Mouse (Mus musculus): ENCODE measurements at regions not wholly inside any gene's neighbourhood (a gene's known extent, or its start where the extent isn't known, plus 50 kb on each side); places are given as distances from the start of the nearest gene placed in this dataset.
"Not testable (repeated sequence)": the region's sequence is repeated elsewhere in the genome, so short reads cannot be mapped to it uniquely, and the experiment has no call there.

DNA sequence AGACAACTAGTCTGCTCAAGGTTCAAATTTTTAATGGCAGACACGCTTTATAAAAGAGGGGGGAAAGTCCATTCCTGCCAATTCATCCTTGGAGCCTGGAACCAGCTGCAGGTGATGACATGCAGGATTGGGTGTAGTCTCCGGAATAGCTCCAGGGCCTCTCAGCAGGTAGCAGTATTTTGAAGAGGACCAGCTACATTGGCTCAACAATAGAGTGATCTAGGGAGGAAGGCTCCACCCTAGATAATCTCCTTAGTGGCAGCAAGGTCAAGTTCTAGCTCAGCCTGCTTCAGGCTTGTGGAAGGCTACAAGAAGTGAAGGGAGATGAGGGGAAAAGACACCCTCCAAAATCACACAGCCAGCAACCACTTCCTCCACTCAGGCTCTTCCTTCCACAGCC, 1405.1 kb downstream of the 4930444P10Rik start:
- not testable (repeated sequence) for DNase-seq

DNA sequence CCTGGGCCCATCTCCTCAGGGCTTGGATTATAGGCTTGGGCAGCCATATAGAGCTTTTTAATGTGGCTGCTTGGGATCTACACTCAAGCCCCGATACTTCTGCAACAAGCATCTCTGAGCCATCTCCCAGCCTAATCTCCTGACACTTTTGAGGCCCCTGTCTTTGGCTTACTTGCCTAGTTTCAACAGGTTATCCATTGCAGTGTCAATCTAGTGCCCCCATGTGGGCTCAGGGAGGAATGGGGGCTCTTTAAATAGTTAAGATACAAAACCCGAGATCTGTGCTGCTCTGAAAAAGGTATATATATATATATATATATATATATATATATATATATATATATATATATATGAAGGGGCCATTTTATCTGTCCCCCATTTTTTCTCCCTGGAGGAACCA, 1407.0 kb downstream of the 4930444P10Rik start:
- DNase-seq: no peak

DNA sequence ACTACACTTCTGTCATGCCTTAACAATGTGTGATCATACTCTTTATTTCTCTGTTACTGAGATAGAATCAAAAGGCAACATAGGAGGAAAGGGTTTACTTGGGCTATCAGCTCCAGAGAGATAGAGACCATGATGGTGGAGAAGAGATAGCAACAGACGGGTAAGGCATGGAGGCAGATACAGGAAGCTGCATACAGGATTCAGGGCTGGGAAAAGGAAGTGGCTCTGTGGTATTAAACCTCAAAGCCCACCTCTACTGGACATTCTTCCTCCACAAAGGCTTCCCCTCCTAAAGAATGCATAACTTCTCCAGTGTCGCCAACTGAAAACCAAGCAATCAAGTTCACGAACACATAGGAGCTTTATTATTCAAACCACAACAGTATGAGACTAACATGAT, 1412.7 kb downstream of the 4930444P10Rik start:
- no peak for DNase-seq

DNA sequence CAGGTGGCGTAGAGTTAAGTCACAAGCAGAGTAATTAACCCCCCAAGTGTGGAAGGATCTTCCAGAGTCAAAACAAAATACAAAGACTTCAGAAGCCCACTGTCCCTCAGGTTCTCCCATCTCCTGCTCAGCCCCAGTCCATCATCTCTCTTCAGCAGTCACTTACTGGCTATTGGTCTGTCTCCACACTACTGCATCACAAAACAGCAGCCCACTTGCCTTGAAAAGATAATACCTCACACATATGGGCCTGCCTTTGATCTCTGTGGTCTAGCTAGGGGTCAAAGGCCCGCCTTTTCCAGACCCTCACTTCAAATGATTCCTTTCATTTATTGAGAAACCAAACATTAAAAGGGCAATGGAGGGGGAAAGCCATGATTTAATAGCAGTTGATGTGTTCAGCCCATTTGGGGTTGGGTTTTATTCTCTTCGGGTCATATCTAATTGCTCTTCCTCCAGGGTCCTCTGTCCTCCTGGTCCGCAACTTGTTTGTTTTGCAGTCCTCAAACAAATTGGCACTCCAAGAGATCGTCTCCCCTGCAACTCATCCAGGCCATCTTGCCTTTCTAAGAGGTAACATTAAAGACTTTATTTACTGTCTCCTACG, 1420.6 kb downstream of the 4930444P10Rik start:
- DNase-seq: no peak

DNA sequence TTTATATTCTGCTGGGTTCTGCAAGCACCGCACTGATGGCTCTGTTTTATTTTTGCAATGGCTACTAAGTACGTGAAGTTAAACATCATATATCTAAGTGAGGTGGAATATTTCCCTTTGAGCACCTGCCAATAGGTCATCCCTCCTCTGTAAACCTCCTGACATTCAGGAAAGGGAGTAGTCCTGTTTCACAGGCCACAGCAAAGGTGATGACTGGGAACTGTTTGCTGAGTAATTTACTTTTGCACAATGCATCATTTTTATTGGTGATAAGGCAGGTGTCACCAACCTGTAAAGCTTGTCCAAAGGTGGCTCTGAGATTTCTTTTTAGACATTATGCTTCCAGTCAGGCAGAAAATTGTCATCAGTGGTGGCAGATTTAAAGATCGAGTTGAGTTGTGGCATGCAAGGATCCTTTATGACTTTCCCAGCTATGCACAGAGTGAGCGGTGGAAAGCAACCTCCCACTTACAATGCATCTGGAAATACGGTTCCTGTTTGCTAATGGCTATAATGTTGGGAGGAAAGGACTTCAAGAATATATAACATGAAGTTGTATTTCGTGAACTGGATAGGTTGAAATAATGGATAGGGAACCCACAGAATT, 1430.3 kb downstream of the 4930444P10Rik start:
- no peak for DNase-seq

DNA sequence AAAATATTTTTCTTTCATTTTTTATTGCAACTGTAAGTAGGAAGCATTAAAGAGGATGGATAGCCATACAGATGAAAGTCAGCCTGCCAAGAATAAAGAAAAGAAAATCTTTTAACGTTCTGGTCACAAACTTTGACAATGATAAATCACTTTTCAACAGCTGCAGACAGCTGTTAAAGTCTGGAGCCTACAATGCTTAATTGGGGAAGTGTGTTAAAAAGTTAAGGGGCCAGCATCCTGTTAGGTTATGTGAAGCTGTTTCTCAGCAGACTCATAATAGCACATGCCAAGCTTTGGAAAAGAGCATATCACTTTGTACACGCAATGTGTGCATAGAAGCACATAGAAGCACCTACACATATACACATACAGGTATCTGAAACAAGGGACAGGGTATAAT, 1431.3 kb downstream of the 4930444P10Rik start:
- no peak for DNase-seq

DNA sequence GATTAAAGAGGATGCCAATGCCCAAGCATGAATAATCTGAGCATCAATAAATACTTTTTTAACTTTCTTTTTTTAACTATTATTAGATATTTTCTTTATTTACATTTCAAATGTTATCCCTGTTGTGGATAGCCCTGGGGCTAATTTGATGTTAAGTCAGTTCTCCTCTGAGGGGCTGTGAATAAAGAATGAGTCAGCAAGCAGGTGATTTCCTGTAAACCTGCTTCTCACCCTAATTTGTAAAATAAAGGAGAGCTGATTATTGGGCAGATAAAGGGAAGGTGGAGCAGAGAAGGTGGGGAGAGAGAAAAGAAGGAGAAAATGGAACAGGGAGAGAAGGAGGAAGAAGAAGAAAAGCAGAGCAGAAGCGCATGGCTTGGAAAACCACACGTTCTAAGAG, 1442.8 kb downstream of the 4930444P10Rik start:
- no peak for DNase-seq

DNA sequence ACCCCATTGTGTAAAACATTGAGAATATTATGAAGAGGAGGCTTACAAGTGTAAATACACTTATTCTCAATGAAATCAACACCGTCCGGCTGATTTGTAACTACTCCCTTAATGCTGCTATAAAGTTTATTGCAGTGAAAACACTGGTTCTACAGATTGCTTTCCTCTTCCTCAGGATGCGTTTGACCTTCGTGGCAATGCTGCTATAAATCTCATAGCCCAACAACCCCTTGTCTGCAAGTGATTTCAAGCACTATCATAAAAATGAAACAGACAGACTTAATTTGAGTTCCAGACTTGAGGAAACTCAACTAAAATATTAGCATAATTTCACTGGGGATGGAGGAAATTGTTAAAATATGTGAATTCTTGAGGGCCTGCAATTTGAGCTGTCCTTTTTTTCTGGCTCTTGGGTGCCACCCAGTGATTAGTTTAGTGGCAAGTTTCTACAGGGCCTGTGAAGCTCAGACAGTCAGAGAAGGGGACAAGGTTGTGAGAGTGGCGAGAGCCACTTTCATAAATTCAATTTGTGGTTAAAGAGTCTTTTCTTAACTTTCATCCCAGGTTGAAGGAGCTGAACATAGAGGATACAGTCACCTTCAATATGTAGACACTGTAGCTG, 1457.4 kb downstream of the 4930444P10Rik start:
- no peak for DNase-seq

DNA sequence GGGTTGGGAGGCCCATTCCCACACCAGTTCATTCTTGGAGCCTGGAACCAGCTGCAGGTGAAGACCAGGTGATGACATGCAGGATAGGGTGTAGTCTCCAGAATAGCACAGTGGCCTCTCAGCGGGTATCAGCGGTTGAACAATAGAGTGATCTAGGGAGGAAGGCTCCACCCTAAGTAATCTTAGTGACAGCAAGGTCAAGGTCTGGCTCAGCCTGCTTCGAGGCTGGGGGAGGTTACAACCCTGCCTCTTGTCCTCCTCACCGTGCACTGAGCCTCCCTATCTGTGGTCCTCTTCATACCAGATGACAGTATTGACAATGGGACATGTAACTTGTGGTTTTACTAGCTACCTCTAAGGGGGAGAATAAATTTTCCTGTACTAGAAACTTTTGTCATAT, 1461.1 kb downstream of the 4930444P10Rik start:
- no peak for DNase-seq

DNA sequence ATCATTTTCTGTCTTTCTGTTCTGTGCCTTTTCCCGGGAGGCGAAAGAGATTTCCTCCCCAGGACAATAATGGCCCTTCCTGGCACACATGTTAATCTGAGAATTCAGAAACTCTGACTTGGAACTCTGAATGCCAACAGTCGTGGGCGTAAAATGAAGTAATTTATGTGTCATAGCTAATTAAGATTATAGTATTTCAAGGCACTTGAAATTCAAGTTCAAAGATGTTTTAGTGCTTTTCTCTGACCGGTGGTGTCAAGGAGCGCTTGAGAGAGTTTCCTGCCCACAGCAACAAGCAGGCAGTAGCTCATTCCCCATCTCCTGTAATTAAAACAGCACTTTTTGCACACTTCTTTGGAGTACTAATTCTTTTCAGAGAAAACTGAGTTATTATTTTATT, 1465.9 kb downstream of the 4930444P10Rik start:
- no peak for DNase-seq

DNA sequence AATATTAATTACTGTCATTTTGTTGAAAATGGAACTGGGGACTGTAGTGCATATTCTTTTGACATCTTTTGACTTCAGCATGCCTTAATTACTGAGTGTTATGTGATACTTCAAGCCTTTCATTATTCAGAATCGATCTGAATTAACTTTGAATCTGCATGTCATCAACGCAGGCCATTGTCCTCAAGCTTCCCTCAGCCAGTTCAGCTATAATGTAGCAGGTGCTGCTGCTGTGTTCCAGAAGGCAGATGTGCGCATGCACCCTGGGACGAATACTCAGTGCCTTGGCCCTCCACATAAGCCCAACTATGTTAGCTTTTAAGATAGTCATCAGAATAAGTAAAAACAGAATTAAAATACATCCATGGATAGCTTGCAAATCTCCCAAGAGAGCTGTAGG, 1466.4 kb downstream of the 4930444P10Rik start:
- DNase-seq: no peak

DNA sequence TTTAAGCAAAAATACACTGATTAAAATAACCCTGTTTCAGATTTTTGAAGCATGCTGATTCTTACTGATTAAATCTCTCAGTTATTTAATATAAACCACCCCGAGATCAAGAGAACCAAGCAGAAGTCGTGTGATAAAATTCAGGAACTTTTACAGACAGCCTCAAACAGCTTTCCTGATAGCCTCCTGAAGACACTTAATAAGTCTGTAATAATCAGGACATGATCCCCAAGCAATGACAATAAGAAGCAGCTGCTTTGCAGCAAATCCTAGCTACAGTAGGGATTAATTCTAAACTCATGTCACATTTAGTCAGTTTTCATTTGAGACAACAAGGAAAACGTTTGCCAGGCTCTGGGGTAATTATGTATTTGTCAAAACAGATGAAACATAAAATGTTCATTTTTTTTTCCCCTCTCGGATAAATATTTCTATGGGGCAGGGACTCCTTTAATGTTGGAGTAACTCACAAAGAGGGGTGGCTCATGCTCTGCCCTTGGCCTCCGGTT, 1472.1 kb downstream of the 4930444P10Rik start:
- DNase-seq: no peak

DNA sequence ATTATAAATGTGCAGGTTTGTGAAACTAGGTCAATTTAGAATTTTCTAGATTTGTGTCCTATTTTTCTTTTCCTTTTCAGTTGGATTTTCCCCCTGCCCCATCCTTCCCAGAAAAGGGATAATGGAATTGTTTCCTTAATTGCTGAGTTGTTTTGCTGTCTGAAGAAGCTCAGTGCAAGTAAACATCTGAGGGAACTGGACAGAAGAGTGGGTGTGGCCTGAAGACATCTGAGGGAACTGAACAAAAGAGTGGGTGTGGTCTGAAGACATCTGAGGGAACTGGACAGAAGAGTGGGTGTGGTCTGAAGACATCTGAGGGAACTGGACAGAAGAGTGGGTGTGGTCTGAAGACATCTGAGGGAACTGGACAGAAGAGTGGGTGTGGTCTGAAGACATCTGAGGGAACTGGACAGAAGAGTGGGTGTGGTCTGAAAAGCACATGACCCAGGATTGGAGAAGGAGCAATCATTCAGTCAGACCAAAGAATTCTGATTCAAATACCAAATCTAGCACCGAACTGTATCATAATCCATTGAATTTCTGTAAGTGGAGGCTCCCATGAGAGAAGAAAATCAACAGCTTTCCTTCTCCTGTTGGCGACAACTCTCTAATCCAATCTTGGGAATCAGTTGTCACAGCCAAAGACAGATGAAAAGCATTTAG, 1479.8 kb downstream of the 4930444P10Rik start:
- DNase-seq: no peak

DNA sequence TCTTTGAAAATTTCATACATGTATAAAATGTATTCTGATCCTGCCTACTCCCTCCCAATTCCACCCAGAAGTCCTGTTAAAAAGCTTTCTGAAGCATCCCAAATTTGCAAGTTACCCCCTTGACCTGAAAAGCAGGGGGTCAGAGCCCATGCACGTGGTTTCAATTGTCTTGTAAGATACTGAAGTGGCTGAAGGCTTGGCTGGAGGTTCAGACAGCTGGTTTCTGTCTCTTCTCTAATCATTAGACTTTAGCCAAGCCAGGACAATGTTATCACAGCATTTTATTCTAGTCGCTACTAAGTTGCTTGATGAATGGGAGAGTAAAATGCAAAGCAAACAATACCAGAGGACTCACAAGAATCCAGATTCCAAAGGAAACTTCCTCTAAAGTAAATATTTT, 1484.1 kb downstream of the 4930444P10Rik start:
- no peak for DNase-seq

DNA sequence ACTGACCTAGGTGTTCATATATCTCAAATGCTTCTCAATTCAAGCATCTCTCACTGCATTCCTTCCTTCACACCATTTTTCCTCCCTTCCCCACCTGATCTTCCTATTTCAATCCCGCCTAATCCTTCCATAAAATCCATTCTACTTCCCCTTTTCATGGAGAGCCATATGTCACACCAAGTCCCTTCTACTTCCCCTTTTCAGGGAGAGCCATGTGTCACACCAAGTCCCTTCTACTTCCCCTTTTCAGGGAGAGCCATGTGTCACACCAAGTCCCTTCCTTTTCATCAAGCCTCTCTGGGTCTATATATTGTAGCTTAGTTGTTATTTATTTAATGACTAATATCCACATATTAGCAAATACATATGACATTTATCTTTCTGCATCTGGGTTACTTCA, 1497.2 kb downstream of the 4930444P10Rik start:
- DNase-seq: no peak

DNA sequence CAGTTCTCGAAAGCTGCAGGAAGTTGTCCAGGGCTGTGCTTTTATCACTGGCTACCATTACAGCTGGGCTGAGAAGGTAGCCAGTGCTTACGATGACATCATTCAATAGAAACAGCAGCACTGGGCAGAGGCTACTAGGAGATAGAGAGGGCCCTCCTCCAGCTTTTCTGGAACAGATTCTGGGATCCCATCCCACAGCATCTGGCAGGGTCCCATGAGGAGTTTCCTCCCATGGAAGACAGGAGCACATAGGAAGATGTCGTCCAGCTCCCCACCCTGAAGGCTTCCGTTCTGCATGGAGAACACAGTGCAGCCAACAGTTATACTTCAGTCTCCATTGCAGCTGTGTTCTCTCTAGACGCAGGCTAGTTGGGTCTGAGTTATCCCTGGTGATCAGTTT, 1503.2 kb downstream of the 4930444P10Rik start:
- DNase-seq: no peak

DNA sequence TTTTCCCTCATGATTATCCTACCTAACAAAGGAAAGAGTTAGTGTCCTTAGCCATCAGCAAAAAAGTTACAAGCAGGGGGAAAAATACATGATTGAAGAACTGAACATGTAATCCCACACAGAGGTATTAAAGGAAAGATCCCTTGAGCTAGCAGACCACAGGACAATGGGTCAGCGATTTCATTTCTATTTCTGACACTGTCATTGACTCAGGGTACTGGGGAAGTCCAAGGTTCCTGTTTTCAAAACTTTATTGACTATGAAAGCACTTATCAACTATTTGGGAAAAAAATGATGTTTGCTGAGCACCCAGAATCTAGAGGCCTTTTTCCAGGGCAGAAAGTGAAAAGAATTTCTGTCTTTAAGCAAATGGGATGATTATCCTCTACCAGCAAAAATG, 1513.7 kb downstream of the 4930444P10Rik start:
- DNase-seq: no peak

DNA sequence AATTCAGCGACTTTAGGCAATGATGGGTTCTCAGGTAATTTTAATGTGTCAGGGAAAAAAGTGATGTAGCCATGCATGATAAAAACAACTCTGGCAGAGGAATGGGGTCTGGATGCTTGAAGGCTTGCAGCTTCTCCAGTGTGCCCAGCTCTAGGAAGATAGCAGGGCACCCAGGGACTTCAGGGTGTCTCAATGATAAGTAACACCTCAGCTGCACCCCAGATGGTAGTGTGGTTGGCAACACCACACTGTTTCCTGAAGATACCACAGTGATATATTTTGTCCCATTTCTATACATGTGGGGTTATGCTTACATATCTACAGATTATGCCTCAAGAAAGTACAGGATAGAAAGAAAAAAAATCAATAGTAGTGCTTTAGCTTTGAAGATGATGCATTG, 1516.9 kb downstream of the 4930444P10Rik start:
- DNase-seq: no peak

DNA sequence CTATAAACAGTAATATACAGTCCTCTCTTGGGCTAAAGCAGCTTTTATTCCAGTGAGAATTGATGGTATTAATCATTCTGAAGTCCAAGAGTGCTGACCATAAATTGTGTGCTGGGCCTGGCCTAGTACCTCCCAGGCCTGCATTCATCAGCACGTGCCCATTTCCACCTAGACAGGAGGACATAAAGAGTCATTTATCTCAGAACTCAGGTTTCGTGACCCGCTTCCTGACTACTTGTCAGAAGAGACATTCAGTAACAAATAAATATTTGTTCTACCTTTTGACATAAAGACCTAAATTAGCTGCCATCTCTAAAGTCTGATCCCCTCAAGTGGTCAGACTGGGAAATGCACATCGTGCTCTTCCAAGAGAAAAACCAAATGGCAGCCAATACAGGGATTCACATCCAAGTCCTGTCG, 1522.6 kb downstream of the 4930444P10Rik start:
- DNase-seq: peak; percentile 2 to 4

DNA sequence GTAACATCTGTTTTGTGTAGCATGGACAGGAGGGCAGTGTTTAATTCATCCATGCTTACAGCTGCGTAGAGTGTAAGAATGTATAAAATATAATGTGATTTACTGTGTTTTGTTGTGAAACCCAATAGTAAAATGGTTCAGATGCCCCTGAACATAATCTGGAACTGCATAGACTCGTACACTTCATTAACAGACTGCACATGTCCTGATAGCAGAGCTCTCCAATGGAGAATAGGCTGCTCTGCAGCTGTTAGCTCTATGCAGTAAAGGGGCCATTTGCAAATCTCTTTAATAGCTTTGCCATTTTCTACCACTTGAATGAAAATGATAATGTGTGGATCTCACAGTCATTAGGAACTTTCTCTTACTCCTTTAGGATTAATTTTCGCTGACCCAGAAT, 1523.0 kb downstream of the 4930444P10Rik start:
- no peak for DNase-seq

DNA sequence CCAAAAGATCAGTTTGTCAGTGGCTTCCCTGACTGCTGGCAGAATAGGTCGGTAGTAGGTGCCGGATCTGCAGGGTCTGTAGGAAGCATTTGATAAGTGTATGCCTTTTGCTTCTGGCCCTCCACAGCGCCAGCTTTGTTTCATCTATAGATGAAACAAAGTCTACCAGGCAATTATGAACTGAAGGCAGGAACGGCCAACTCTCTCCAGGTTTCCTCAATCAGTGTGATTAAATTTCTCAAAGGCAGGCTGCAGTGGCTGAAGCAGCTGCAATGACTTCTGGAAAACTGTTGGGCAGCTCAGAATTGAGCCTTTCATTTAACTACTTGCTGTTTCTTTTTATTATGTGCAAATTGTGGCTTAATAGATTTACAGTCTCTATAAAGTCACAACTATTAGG, 1526.1 kb downstream of the 4930444P10Rik start:
- DNase-seq: no peak

DNA sequence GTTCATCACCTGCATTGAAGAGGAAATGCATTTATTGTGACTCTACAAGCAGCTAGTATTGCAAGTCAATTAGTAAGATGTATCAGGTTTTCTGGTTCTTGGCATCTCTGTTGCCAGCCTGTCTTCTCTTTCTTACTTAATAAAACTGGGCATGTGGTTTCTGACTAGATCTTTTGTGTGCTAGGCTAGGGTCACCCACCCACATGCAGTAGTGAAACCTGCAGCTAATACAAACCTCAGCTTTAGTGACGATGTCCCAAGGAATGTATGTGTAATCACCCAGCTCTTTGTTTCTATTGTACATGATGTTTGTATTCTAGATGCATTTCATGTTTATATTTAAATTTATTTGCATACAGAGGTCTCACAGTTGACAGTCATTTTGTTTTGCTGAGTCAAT, 1526.7 kb downstream of the 4930444P10Rik start:
- DNase-seq: no peak
